Mouse (Mus musculus): ENCODE measurements at regions not wholly inside any gene's neighbourhood (a gene's known extent, or its start where the extent isn't known, plus 50 kb on each side); places are given as distances from the start of the nearest gene placed in this dataset.

DNA sequence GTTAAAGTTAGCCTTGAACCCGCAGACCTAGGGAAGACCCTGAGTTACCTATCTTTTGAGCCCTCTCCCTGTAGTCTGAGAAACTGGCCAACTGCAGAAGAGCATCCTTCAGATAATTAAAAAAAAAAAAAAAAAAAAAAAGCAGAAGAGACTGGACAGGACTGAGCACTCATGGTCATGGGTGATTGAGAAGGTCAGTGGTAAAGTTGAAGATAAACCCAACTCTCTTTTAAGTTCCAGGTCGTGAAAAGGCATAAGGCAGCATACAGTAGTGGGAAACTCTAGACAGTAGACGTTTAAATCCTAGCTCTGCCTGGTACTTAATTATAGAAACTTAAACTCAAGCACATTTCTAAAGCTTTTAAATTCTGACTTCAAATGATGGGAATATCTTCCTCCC lies 84.6 kb upstream of the Rreb1 start:
- no peak for DNase-seq (ENCODE audit: low read depth, low spot score)

GRCm38 (mm10) chr13:37704475-37704874 lies 73.7 kb upstream of the Rreb1 start:
- no peak for DNase-seq (ENCODE audit: low read depth, low spot score)

- no peak for DNase-seq (ENCODE audit: low read depth, low spot score)
These were observed 72.7 kb upstream of the Rreb1 start for GRCm38 (mm10) chr13:37705482-37705881.

- DNase-seq (ENCODE audit: low read depth, low spot score), result no peak
These were observed 67.3 kb upstream of the Rreb1 start for GRCm38 (mm10) chr13:37710913-37711312.

DNA sequence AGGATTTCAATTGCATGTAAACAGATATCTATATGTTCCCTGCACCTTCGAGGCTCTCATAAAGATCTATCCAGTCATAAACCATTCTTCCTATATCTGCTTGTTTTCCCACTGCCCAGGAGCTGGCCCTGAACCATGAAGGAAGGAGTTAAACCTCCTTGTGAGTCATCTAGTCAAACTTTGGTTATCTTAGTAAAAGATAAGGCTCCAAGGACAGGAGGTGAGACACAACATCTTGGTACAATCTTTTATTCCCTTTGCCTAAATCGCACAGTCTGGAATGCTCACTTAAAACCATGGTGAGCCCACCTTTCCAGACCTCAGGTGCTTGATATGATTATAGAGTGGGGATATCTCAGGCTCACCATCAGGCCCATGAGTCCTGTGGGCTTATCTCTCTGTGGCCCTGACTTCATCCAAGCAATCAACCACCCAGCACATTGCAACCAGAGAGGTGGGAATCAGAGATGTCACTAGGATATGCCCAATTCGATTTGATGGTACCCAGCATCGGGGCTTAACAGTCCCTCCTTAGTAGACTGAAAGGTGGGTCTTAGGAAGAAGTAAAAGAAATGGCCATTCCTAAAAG lies 65.2 kb upstream of the Rreb1 start:
- DNase-seq (ENCODE audit: low read depth, low spot score), result no peak

DNA sequence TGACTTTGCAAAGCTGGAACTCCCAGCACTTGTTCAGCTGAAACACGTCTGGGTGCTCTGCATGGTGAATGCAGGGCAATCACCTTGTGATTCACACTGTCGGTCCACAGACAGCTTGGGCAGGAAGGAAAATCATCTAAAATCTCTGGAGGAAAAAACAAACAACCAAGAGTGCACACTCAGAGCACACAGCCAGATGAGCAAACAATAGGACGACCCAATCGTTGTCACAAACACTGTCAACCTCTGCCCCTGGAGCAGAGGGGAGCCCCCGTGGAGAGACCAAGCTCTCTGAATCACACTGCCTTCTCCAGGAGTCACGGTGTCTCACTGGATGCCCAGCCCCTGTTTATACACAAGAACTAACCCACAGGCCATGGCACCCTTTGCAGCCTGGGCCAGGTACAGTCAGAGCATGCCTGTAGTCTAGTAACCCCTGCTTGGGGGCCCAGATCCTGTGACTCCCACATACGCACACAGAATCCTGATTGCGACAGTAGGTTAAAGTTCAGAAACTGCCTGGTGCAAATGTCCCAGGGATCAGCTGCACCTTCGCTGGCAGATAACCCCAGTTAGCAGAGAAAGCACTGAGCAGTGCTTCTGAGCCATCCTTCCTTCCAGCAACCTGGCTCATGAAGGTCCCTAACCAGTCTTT lies 63.0 kb upstream of the Rreb1 start:
- DNase-seq (ENCODE audit: low read depth, low spot score), result no peak

DNA sequence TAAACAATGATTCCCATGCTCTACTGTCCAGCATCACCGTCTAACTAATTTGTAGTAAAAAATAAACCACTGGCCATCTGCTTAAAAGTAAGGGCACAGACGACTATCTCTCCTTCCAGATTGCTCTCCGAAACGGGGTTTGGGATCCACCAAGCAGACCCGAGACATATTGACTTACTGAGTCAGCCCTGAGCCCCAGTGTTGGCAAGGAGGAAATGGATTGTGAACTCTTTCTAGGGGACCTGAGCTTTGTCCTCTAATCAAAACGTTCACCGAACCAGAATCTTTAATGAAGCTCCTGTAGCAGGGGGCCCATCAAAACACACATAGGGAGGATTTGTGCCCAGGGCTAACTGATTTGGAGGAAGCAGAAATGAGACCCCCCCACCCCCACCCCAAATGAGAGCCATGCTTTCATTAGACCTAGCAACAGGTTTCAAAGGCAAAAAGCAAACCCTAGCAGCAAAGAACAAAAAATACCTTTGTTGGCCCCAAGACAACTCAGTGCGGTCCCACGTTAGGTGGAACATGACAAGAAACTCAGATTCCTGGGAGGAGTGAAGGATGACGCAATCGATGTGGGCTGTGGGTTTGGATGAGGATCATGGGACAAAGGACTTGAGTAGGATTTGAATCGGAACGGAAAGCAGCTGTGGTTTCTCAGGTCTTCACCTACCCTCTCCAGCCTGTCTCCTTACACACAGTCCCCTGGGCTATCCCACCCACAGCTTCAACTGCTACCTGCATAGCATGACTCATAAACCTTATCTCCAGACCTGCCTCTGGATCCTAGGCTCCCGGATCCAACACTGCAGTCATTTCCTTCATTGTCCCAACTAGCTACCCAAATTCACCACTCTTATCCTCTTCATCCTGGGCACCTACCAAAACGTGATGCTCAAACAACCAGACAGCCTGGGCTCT lies 62.2 kb upstream of the Rreb1 start:
- no peak for DNase-seq (ENCODE audit: low read depth, low spot score)

GRCm38 (mm10) chr13:37717793-37718192 lies 60.4 kb upstream of the Rreb1 start:
- DNase-seq (ENCODE audit: low read depth, low spot score), result no peak

GRCm38 (mm10) chr13:37718364-37718763 lies 59.8 kb upstream of the Rreb1 start:
- DNase-seq (ENCODE audit: low read depth, low spot score), result no peak
